Mouse (Mus musculus) v-Abl transformed pro-B cells (cell line): ENCODE data around the gene Ankrd13b.

Experiments
- in situ Hi-C, 2 experiments: fragments of 400-800 bp; cut with MboI; formaldehyde crosslinking; loops; one replicate each; pipeline ENCODE4 v1.15.1; 2025; ENCODE audit not compliant: unreplicated experiment in 2 of 2

Gene Ankrd13b

DNA sequence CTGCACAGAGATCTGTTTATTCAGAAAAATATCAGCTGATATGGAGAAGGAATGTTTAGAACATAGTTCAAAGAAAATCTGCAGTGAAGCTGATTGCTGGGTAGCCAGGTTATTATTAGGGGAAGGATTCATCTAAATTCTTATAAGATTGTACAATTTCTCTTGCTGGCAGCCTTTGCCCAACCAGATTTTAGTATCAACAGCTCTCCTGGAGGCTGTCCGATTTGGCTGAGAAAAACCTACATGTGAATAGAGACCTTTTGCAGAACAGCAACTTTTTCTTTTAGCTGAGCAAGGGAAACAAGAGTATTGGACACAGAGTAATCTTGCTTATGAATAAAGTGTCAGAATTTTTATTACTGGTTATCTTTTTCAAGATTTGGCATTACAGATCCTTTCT, 61.0 kb downstream of the Ankrd13b start:
- in situ Hi-C loops, result no loop called here

DNA sequence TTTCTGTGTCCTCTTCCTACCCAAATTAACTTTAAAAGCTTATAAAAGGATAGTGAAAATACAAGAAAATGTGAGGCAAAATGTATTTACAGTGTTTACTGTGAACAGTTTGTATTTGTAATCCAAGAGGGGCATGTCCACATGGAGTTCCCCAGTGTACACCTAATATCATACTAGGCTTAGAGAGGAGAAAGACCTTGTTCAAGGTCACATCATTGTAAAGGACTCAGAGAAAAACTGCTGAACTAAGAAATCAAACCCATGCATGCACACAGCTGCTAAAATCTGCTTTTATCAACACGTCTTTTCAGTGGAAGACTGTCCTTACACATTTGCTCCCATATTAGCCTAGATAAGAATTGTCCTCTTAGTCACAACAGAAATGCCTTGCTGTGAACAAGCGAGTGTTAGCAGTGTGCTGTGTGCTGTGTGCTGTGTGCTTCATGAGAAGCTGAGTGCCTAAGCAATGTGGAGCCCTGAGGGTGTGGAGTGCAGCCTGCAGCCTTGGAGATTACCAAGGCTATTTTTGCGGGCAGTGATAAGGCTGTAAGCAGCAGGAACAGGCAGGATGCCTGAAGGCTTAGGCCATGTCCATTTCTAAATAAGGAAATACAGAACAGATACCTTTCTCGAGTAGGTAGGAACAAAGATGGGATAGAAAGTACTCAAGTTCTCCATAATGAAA, 66.2 kb downstream of the Ankrd13b start:
- in situ Hi-C loops, result no loop called here
